Mouse (Mus musculus) C2C12 (cell line): ENCODE results near the gene Clip4.

Source experiments
- CEBPB ChIP-seq: IDR thresholded peaks from one replicate; pipeline ENCODE4 v1.6.1; 2011; ENCODE audit warnings: low read depth, mild to moderate bottlenecking, control low read depth, moderate library complexity
- CTCF ChIP-seq: IDR thresholded peaks from one replicate; pipeline ENCODE4 v1.5.1; 2011; ENCODE audit not compliant: control insufficient read depth, insufficient read depth, insufficient read length
- MAX ChIP-seq: IDR thresholded peaks from one replicate; pipeline ENCODE4 v1.6.1; 2011; ENCODE audit warnings: mild to moderate bottlenecking, control low read depth
- MYOD1 ChIP-seq: IDR thresholded peaks from one replicate; pipeline ENCODE4 v1.6.1; 2011; ENCODE audit warnings: low read depth; ENCODE audit not compliant: control insufficient read depth, insufficient read length
- MYOG ChIP-seq: IDR thresholded peaks from one replicate; pipeline ENCODE4 v1.6.1; 2011; ENCODE audit not compliant: control insufficient read depth, insufficient read length; ENCODE audit errors: extremely low read depth
- USF1 ChIP-seq: IDR thresholded peaks from one replicate; pipeline ENCODE4 v1.6.1; 2011; ENCODE audit warnings: low read depth, mild to moderate bottlenecking, control low read depth, moderate library complexity

GRCm38 (mm10) chr17:71909107-71909506, 140.8 kb downstream of the Clip4 start:
- TF ChIP-seq CTCF (no peak), MAX (no peak), CEBPB (no peak), MYOD1 (no peak), USF1 (no peak), MYOG (no peak)
